Mouse (Mus musculus) G1E (cell line): ENCODE measurements around the gene Slc25a10.

Experiments
- CTCF ChIP-seq: IDR thresholded peaks from 2 replicates; pipeline ENCODE4 v1.5.1; 2012; ENCODE audit warnings: low read depth, low read length, inconsistent platforms, mixed read lengths
- TAL1 ChIP-seq: conservative IDR thresholded peaks from 2 replicates; pipeline ENCODE4 v1.6.1; 2012; ENCODE audit warnings: low read depth, low read length, inconsistent platforms, mixed read lengths

GRCm38 (mm10) chr11:120467736-120468092 lies 23.9 kb upstream of the Slc25a10 start:
- TF ChIP-seq CTCF = no peak
- no peak for TF ChIP-seq TAL1
